Mouse (Mus musculus) lung, embryonic 16.5 days (tissue): ENCODE measurements around the gene Kctd3. TPM values are rescaled to one million over a fixed set of nuclear protein-coding genes. Genes with fewer than 3 reads are reported as not detected.
"Not testable (repeated sequence)": the region's sequence is repeated elsewhere in the genome, so short reads cannot be mapped to it uniquely, and the experiment has no call there.

Experiments
- ATAC-seq: fragments of 200-750 bp; cut with Nextera tagmentation; 2 replicates; pipeline ENCODE4 v1.8.0; 2017; ENCODE audit warnings: low read depth, mild to moderate bottlenecking, moderate library complexity
- H3K27ac ChIP-seq: fragments of 300-500 bp; sonication (generic); 2 replicates; pipeline ENCODE4 v1.5.1; 2014; ENCODE audit warnings: mild to moderate bottlenecking, control low read depth, low read length
- H3K27me3 ChIP-seq: fragments of 300-500 bp; sonication (generic); 2 replicates; pipeline ENCODE4 v1.6.1; 2014; ENCODE audit warnings: low read depth, low read length, mixed read lengths; ENCODE audit not compliant: control insufficient read depth, insufficient read depth
- H3K36me3 ChIP-seq: fragments of 300-500 bp; sonication (generic); 2 replicates; pipeline ENCODE4 v1.6.1; 2014; ENCODE audit warnings: low read length; ENCODE audit not compliant: control insufficient read depth, insufficient read depth
- H3K4me1 ChIP-seq: fragments of 300-500 bp; sonication (generic); replicated peaks from 2 replicates; pipeline ENCODE4 v1.6.1; 2014; ENCODE audit warnings: low read length, mixed read lengths; ENCODE audit not compliant: control insufficient read depth, insufficient read depth
- H3K4me2 ChIP-seq: fragments of 300-500 bp; sonication (generic); 2 replicates; pipeline ENCODE4 v1.6.1; 2014; ENCODE audit warnings: low read depth, low read length, control low read depth
- H3K4me3 ChIP-seq: fragments of 300-500 bp; sonication (generic); 2 replicates; pipeline ENCODE4 v1.5.1; 2014; ENCODE audit warnings: mild to moderate bottlenecking, low read length, control low read depth
- H3K9ac ChIP-seq: fragments of 300-500 bp; sonication (generic); 2 replicates; pipeline ENCODE4 v1.6.1; 2014; ENCODE audit warnings: low read length, control low read depth
- H3K9me3 ChIP-seq: fragments of 300-500 bp; sonication (generic); 2 replicates; pipeline ENCODE4 v1.6.1; 2016; ENCODE audit warnings: low read length; ENCODE audit not compliant: control insufficient read depth
- WGBS: fragments of 180-500 bp; shearing (Covaris S2); extraction: QIAGEN DNeasy Blood & Tissue Kit; methylation state at CpG from one replicate; pipeline ENCODE4 v1.1.7; 2014; 5-methylcytosine and 5-hydroxymethylcytosine counted together
- polyA plus RNA-seq: library from polyadenylated mRNA; unstranded; fragments of >200 nt; fragmentation: Nextera tagmentation; extraction: Ambion mirVana; gene quantifications from 2 replicates; pipeline ENCODE4 v1.2.1, GENCODE M21; 2015

Kctd3 gene
- polyA plus RNA-seq, 1 experiment from 2014 or later, result 26.3 TPM

GRCm38 (mm10) chr1:189046831-189047230 lies 39.2 kb upstream of the Kctd3 start:
- H3K27me3 ChIP-seq, result no peaks in the 10 kb centered on the region
- H3K9ac ChIP-seq, result no peak overlapping the region
- WGBS, result 46% methylated on average over 3 of the region's 3 CpGs
- ATAC-seq, result no peak
- no peak overlapping the region for H3K4me2 ChIP-seq
- H3K27ac ChIP-seq, result no peak overlapping the region
- no peak overlapping the region for H3K4me3 ChIP-seq
- H3K9me3 ChIP-seq, result no peaks in the 10 kb centered on the region
- H3K36me3 ChIP-seq, result no peaks in the 10 kb centered on the region
- no peaks in the 10 kb centered on the region for H3K4me1 ChIP-seq

- H3K4me1 ChIP-seq, result no peaks in the 10 kb centered on the region
- no peak overlapping the region for H3K4me3 ChIP-seq
- no peak overlapping the region for H3K9ac ChIP-seq
- 77% methylated on average over 3 of the region's 3 CpGs for WGBS
- no peak overlapping the region for H3K4me2 ChIP-seq
- H3K36me3 ChIP-seq, result no peaks in the 10 kb centered on the region
- no peak overlapping the region for H3K27ac ChIP-seq
- no peak for ATAC-seq
- H3K27me3 ChIP-seq, result no peaks in the 10 kb centered on the region
- no peaks in the 10 kb centered on the region for H3K9me3 ChIP-seq
Measured at GRCm38 (mm10) chr1:189046301-189046700, 38.7 kb upstream of the Kctd3 start.

DNA sequence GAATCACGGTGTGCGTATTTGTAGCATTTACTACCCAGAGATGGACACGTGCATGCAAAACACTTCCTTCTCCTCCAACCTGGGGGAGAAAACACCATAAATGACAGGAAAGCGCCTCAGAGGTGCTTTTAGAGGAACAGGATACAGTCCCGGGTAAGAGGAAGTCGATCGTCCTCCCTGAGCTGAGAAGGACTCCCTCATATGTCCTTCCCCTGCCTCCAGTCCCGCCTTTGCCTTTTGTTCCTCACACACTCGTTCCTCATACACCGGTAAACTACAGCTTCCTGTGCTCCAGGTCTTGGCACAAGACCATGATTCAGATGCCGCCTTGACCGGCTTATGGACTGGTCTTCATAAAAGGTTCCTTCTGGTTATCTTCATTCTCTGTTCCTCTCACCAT lies 33.6 kb upstream of the Kctd3 start:
- no peaks in the 10 kb centered on the region for H3K9me3 ChIP-seq
- H3K4me2 ChIP-seq, result no peak overlapping the region
- H3K36me3 ChIP-seq, result no peaks in the 10 kb centered on the region
- H3K27ac ChIP-seq, result no peak overlapping the region
- no peak overlapping the region for H3K4me3 ChIP-seq
- H3K4me1 ChIP-seq, result no peaks in the 10 kb centered on the region; the same call in 1 of the 2 replicates
- WGBS, result 66% methylated on average over 12 of the region's 12 CpGs
- ATAC-seq, result peak; percentile 72
- H3K27me3 ChIP-seq, result no peaks in the 10 kb centered on the region
- H3K9ac ChIP-seq, result no peak overlapping the region

DNA sequence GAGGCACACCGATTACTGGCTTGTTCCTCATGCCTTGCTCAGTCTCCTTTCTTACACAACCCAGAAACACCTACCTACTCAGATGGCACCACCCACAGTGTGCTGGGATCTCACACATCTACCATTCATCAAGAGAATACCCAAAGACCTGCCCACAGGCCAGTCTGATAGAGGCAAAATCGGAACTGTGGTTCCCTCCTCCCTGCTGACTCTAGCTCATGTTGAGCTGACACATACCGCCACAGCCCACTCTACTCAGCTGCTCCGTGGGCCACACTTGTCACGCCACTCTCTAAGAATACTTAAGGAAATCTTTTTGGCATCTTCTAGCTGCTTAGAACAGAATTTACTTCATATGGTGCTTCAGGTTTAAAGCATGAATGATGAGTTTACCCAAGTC lies 31.7 kb upstream of the Kctd3 start:
- no peak for ATAC-seq
- 91% methylated on average over 5 of the region's 5 CpGs for WGBS

DNA sequence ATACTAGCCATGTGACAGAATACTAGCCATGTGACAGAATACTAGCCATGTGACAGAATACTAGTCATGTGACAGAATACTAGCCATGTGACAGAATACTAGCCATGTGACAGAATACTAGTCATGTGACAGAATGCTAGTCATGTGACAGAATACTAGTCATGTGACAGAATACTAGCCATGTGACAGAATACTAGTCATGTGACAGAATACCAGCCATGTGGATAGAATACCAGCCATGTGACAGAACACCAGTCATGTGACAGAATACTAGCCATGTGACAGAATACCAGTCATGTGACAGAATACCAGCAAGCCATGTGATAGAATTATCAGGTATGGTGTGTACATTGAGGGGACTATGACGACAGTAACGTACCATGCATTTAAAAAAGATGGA lies 25.2 kb upstream of the Kctd3 start:
- not testable (repeated sequence) for H3K27ac ChIP-seq, H3K9me3 ChIP-seq, H3K4me3 ChIP-seq, H3K36me3 ChIP-seq, H3K27me3 ChIP-seq, H3K9ac ChIP-seq, H3K4me2 ChIP-seq, H3K4me1 ChIP-seq, ATAC-seq
- 88% methylated on average over 2 of the region's 2 CpGs for WGBS

More for the DNA sequence above, 31.7 kb upstream of the Kctd3 start:
- no peaks in the 10 kb centered on the region for H3K36me3 ChIP-seq
- H3K9me3 ChIP-seq, result no peaks in the 10 kb centered on the region
- H3K4me3 ChIP-seq, result no peak overlapping the region
- no peaks in the 10 kb centered on the region; the same call in 1 of the 2 replicates for H3K4me1 ChIP-seq
- H3K9ac ChIP-seq, result no peak overlapping the region
- H3K27ac ChIP-seq, result no peak overlapping the region
- no peaks in the 10 kb centered on the region for H3K27me3 ChIP-seq
- no peak overlapping the region for H3K4me2 ChIP-seq

DNA sequence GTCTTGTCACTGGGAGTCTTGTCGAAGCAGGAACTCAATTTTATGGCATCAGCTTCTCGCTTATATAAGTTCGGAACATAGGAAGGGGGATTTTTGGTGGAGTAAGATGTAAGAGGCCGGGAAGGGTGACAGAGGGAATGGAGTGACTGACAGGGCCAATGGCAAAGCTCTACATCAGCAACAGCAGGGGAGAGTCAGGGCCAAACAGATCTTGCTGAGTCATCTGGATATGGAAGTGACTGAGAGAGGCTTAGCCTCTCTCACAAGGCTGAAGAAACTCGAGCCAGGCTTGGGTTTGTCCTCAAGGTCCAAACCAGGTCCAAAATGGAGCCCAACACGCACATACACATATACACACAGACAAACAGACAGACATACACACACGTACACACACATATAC lies 23.3 kb upstream of the Kctd3 start:
- H3K4me1 ChIP-seq, result no peaks in the 10 kb centered on the region
- no peak overlapping the region for H3K4me3 ChIP-seq
- 73% methylated on average over 7 of the region's 7 CpGs for WGBS
- no peaks in the 10 kb centered on the region for H3K27me3 ChIP-seq
- H3K36me3 ChIP-seq, result no peaks in the 10 kb centered on the region
- H3K27ac ChIP-seq, result no peak overlapping the region
- no peak overlapping the region for H3K4me2 ChIP-seq
- no peak for ATAC-seq
- no peak overlapping the region for H3K9ac ChIP-seq
- no peaks in the 10 kb centered on the region for H3K9me3 ChIP-seq

GRCm38 (mm10) chr1:189028267-189028666 lies 20.6 kb upstream of the Kctd3 start:
- H3K4me1 ChIP-seq, result 0 out of 2 replicates have a peak, but pooled peaks cover 2% of the 10 kb centered on the region
- no peaks in the 10 kb centered on the region for H3K36me3 ChIP-seq
- 46% methylated on average over 1 of the region's 1 CpGs for WGBS
- H3K4me3 ChIP-seq, result no peak overlapping the region
- no peak overlapping the region for H3K4me2 ChIP-seq
- peak; percentile 21; the same call in 1 of the 2 replicates for ATAC-seq
- no peaks in the 10 kb centered on the region for H3K27me3 ChIP-seq
- no peaks in the 10 kb centered on the region for H3K9me3 ChIP-seq
- no peak overlapping the region for H3K9ac ChIP-seq
- H3K27ac ChIP-seq, result no peak overlapping the region

- Histone ChIP-seq H3K9ac (no peak overlapping the region), H3K27ac (no peak overlapping the region), H3K4me2 (no peak overlapping the region), H3K4me1 (peaks cover 5% of the 10 kb centered on the region; the same call in 1 of the 2 replicates), H3K27me3 (no peaks in the 10 kb centered on the region), H3K4me3 (no peak overlapping the region), H3K9me3 (no peaks in the 10 kb centered on the region), H3K36me3 (no peaks in the 10 kb centered on the region)
- peak; percentile 72 for ATAC-seq
- 37% methylated on average over 8 of the region's 8 CpGs for WGBS
Measured at GRCm38 (mm10) chr1:189026885-189027284, 19.2 kb upstream of the Kctd3 start.

DNA sequence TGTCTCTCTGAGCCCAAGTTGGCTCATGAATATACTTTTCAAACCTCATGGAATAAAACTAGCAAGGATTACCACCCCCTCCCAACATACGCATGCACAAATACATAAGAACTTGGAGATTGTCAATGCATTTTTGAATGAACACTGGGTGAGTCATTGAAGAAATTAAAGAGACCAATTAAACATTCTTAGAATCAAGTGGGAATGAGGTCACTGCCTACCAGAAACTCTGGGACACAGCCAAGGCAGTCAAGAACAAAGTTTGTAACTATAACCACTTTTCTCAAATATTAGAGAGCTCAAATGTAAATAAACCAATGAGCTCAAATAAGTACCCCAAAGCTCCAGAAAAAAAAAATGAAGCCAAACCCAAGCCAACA lies 16.1 kb upstream of the Kctd3 start:
- Histone ChIP-seq H3K9ac (no peak overlapping the region), H3K27ac (peak overlapping the region; percentile 29; the same call in 1 of the 2 replicates), H3K4me2 (no peak overlapping the region), H3K27me3 (no peaks in the 10 kb centered on the region), H3K4me3 (no peak overlapping the region), H3K36me3 (no peaks in the 10 kb centered on the region), H3K4me1 (peaks cover 5% of the 10 kb centered on the region; the same call in 1 of the 2 replicates), H3K9me3 (no peaks in the 10 kb centered on the region)
- WGBS, result 29% methylated on average over 1 of the region's 1 CpGs
- peak; percentile 32; the same call in 1 of the 2 replicates for ATAC-seq
